Mouse (Mus musculus) hindbrain, embryonic 16.5 days (tissue): Measurements from ENCODE around the gene Raver2. TPM values are rescaled to one million over a fixed set of nuclear protein-coding genes. Genes with fewer than 3 reads are reported as not detected.
"Not testable (repeated sequence)": the region's sequence is repeated elsewhere in the genome, so short reads cannot be mapped to it uniquely, and the experiment has no call there.

Experiments
- ATAC-seq: fragments of 200-750 bp; cut with Nextera tagmentation; 2 replicates; pipeline ENCODE4 v1.8.0; 2017; ENCODE audit warnings: moderate TSS enrichment, moderate library complexity
- H3K27ac ChIP-seq: fragments of 300-500 bp; sonication (generic); 2 replicates; pipeline ENCODE4 v1.5.1; 2014; ENCODE audit warnings: low read depth, mild to moderate bottlenecking, control low read depth, low read length, moderate library complexity
- H3K27me3 ChIP-seq: fragments of 300-500 bp; sonication (generic); replicated peaks from 2 replicates; pipeline ENCODE4 v1.6.1; 2014; ENCODE audit warnings: low read length; ENCODE audit not compliant: control insufficient read depth, insufficient read depth
- H3K36me3 ChIP-seq: fragments of 300-500 bp; sonication (generic); 2 replicates; pipeline ENCODE4 v1.6.1; 2014; ENCODE audit warnings: mild to moderate bottlenecking, low read length, moderate library complexity, mixed read lengths; ENCODE audit not compliant: control insufficient read depth, insufficient read depth
- H3K4me1 ChIP-seq: fragments of 300-500 bp; sonication (generic); 2 replicates; pipeline ENCODE4 v1.6.1; 2014; ENCODE audit warnings: low read depth, low read length; ENCODE audit not compliant: control insufficient read depth, insufficient read depth
- H3K4me2 ChIP-seq: fragments of 300-500 bp; sonication (generic); 2 replicates; pipeline ENCODE4 v1.6.1; 2014; ENCODE audit warnings: mild to moderate bottlenecking, low read length, control low read depth, moderate library complexity
- H3K4me3 ChIP-seq: fragments of 300-500 bp; sonication (generic); 2 replicates; pipeline ENCODE4 v1.5.1; 2014; ENCODE audit warnings: mild to moderate bottlenecking, low read length, control low read depth, moderate library complexity
- H3K9ac ChIP-seq: fragments of 300-500 bp; sonication (generic); 2 replicates; pipeline ENCODE4 v1.6.1; 2014; ENCODE audit warnings: low read depth, mild to moderate bottlenecking, control low read depth, low read length, moderate library complexity
- H3K9me3 ChIP-seq: fragments of 300-500 bp; sonication (generic); 2 replicates; pipeline ENCODE4 v1.6.1; 2014; ENCODE audit warnings: mild to moderate bottlenecking, low read length, moderate library complexity; ENCODE audit not compliant: control insufficient read depth
- WGBS: fragments of 180-500 bp; shearing (Covaris S2); extraction: QIAGEN DNeasy Blood & Tissue Kit; methylation state at CpG from one replicate; pipeline ENCODE4 v1.1.7; 2014; 5-methylcytosine and 5-hydroxymethylcytosine counted together
- polyA plus RNA-seq: library from polyadenylated mRNA; unstranded; fragments of >200 nt; fragmentation: Nextera tagmentation; extraction: Ambion mirVana; gene quantifications from 2 replicates; pipeline ENCODE4 v1.2.1, GENCODE M21; 2015

The Raver2 gene
- polyA plus RNA-seq, 1 experiment from 2014 or later = 4.7 TPM

DNA sequence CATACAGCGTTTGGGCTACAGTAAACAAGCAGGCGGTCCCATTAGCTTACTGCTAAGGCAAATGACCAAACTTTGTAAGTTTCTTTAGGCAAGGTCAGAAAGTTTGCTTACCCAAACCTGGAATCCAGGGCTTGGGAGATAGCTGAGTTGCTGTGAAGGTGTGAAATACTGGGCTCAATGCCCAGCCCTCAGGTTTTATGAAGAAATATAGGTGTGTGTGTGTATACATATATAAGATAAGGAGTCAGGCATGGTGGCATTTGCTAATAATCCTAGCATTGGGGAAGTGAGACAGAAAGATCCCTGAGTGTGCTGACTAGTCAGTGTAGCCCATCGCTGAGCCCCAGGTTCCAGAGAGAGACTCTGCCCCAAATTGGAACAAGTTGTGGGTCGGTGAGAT, 16.1 kb downstream of the Raver2 start:
- 91% methylated on average over 4 of the region's 4 CpGs for WGBS
- Histone ChIP-seq H3K9ac (no peak overlapping the region), H3K36me3 (no peaks in the 10 kb centered on the region), H3K4me2 (no peak overlapping the region), H3K27ac (no peak overlapping the region), H3K4me1 (no peaks in the 10 kb centered on the region; the same call in 1 of the 2 replicates), H3K27me3 (no peaks in the 10 kb centered on the region), H3K9me3 (no peaks in the 10 kb centered on the region), H3K4me3 (no peak overlapping the region)
- ATAC-seq = no peak

- no peak overlapping the region for H3K4me2 ChIP-seq
- 95% methylated on average over 3 of the region's 3 CpGs for WGBS
- ATAC-seq = no peak
- H3K36me3 ChIP-seq = no peaks in the 10 kb centered on the region
- no peaks in the 10 kb centered on the region for H3K9me3 ChIP-seq
- no peak overlapping the region for H3K4me3 ChIP-seq
- no peak overlapping the region for H3K27ac ChIP-seq
- no peaks in the 10 kb centered on the region for H3K27me3 ChIP-seq
- H3K4me1 ChIP-seq = no peaks in the 10 kb centered on the region; the same call in 1 of the 2 replicates
- no peak overlapping the region for H3K9ac ChIP-seq
These were observed 17.3 kb downstream of the Raver2 start for GRCm38 (mm10) chr4:101086040-101086439.

DNA sequence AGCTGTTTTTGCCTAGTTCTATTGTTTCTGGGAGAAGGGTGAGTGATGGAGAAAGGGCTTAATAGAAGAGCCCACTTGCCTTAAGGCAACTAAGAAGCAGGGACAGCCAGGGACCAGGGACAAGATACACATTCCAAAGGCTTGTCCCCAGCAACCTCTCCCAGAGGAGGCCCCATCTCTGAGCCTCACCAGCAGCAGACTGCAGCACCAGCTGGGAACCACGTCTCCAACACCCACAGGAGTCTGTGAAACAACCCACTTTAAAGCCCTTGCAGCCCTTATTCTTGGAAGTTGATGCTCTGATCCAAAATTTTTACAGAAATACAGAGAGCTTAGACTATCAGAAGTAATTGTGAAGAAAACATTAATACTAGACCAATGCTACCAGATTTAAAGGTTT, 18.9 kb downstream of the Raver2 start:
- no peak overlapping the region for H3K4me3 ChIP-seq
- no peaks in the 10 kb centered on the region for H3K9me3 ChIP-seq
- WGBS = 25% methylated on average over 1 of the region's 1 CpGs
- H3K27me3 ChIP-seq = no peaks in the 10 kb centered on the region
- H3K4me1 ChIP-seq = no peaks in the 10 kb centered on the region
- H3K9ac ChIP-seq = no peak overlapping the region
- no peak overlapping the region for H3K27ac ChIP-seq
- no peaks in the 10 kb centered on the region for H3K36me3 ChIP-seq
- no peak overlapping the region for H3K4me2 ChIP-seq
- no peak for ATAC-seq

GRCm38 (mm10) chr4:101090630-101091029, 21.8 kb downstream of the Raver2 start:
- WGBS = 93% methylated on average over 3 of the region's 3 CpGs
- not testable (repeated sequence) for H3K27me3 ChIP-seq, H3K4me3 ChIP-seq, H3K9me3 ChIP-seq, H3K4me1 ChIP-seq, H3K36me3 ChIP-seq, H3K4me2 ChIP-seq, H3K9ac ChIP-seq, ATAC-seq, H3K27ac ChIP-seq

GRCm38 (mm10) chr4:101093292-101093691, 24.5 kb downstream of the Raver2 start:
- Histone ChIP-seq H3K27me3 (no peaks in the 10 kb centered on the region), H3K4me3 (no peak overlapping the region), H3K27ac (no peak overlapping the region), H3K4me2 (no peak overlapping the region), H3K36me3 (no peaks in the 10 kb centered on the region), H3K9me3 (no peaks in the 10 kb centered on the region), H3K9ac (no peak overlapping the region), H3K4me1 (no peaks in the 10 kb centered on the region)
- ATAC-seq = no peak
- WGBS = 69% methylated on average over 10 of the region's 10 CpGs

- H3K27me3 ChIP-seq = no peaks in the 10 kb centered on the region
- WGBS = 91% methylated on average over 12 of the region's 12 CpGs
- no peak overlapping the region for H3K4me3 ChIP-seq
- no peak overlapping the region for H3K27ac ChIP-seq
- H3K4me1 ChIP-seq = no peaks in the 10 kb centered on the region
- H3K9me3 ChIP-seq = peaks cover 10% of the 10 kb centered on the region
- H3K36me3 ChIP-seq = peaks cover 4% of the 10 kb centered on the region; the same call in 1 of the 2 replicates
- no peak for ATAC-seq
- no peak overlapping the region for H3K9ac ChIP-seq
- no peak overlapping the region for H3K4me2 ChIP-seq
These were observed 38.3 kb downstream of the Raver2 start for GRCm38 (mm10) chr4:101107122-101107521.

- no peak overlapping the region for H3K4me3 ChIP-seq
- no peak overlapping the region for H3K27ac ChIP-seq
- no peak for ATAC-seq
- H3K36me3 ChIP-seq = no peaks in the 10 kb centered on the region
- no peaks in the 10 kb centered on the region for H3K27me3 ChIP-seq
- 88% methylated on average over 7 of the region's 7 CpGs for WGBS
- H3K4me2 ChIP-seq = no peak overlapping the region
- H3K9ac ChIP-seq = no peak overlapping the region
- H3K9me3 ChIP-seq = no peaks in the 10 kb centered on the region
- H3K4me1 ChIP-seq = no peaks in the 10 kb centered on the region
These were observed 52.2 kb downstream of the Raver2 start for GRCm38 (mm10) chr4:101121002-101121401.

GRCm38 (mm10) chr4:101135013-101135412, 66.2 kb downstream of the Raver2 start:
- no peaks in the 10 kb centered on the region; the same call in 1 of the 2 replicates for H3K36me3 ChIP-seq
- no peak overlapping the region for H3K4me3 ChIP-seq
- no peak overlapping the region for H3K4me2 ChIP-seq
- no peaks in the 10 kb centered on the region for H3K27me3 ChIP-seq
- no peak overlapping the region for H3K9ac ChIP-seq
- peak; percentile 63; the same call in 1 of the 2 replicates for ATAC-seq
- no peak overlapping the region for H3K27ac ChIP-seq
- H3K9me3 ChIP-seq = no peaks in the 10 kb centered on the region
- 75% methylated on average over 8 of the region's 8 CpGs for WGBS
- H3K4me1 ChIP-seq = no peaks in the 10 kb centered on the region

DNA sequence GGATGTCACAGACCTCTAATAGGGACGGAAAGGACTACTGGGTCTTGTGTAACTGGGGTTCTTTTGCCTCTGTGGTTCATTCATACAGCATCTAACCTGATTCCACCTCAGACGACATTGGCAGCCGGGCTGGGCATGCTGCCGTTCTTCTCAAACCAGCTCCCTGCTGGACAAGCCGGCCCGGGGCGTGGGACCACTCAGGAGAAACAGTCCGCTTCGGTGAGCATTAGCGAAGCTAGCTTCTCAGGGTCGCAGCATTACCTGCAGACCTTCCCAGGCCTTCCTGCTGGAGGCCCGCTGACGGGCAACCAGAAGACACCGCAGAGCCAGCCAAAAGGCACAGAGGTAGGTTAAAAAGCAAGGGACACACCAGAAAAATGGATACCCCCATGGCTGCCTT, 67.1 kb downstream of the Raver2 start:
- H3K9ac ChIP-seq = no peak overlapping the region
- H3K27ac ChIP-seq = no peak overlapping the region
- H3K9me3 ChIP-seq = no peaks in the 10 kb centered on the region
- H3K4me3 ChIP-seq = no peak overlapping the region
- no peak for ATAC-seq
- H3K4me1 ChIP-seq = no peaks in the 10 kb centered on the region
- H3K27me3 ChIP-seq = no peaks in the 10 kb centered on the region
- no peaks in the 10 kb centered on the region; the same call in 1 of the 2 replicates for H3K36me3 ChIP-seq
- WGBS = 89% methylated on average over 14 of the region's 14 CpGs
- no peak overlapping the region for H3K4me2 ChIP-seq

DNA sequence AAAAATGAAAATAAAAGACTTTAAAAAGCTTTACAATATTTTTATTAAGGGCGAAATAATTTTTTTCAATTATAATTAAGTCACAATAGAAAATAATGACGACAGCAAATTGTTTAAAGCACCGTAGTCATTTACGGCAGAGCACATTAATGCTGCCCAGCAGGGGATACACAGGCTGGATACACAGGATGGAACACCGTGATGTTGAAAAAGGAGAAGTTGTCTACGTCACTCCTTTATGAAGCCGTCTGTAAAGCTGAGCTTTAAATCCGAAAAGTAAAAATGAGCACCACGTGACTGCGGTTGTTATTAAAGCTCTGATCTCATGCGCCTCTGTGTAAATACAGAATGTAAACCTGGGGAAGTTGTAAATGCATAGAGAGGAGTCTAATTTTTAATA, 69.2 kb downstream of the Raver2 start:
- no peak overlapping the region for H3K27ac ChIP-seq
- 72% methylated on average over 11 of the region's 11 CpGs for WGBS
- H3K27me3 ChIP-seq = no peaks in the 10 kb centered on the region
- H3K9ac ChIP-seq = no peak overlapping the region
- no peaks in the 10 kb centered on the region for H3K36me3 ChIP-seq
- H3K9me3 ChIP-seq = no peaks in the 10 kb centered on the region
- no peaks in the 10 kb centered on the region for H3K4me1 ChIP-seq
- H3K4me2 ChIP-seq = no peak overlapping the region
- no peak overlapping the region for H3K4me3 ChIP-seq
- no peak for ATAC-seq
